Mouse (Mus musculus) urinary bladder, postnatal 25 days (tissue): ENCODE data around the gene Erbb2.

Experiments used
- DNase-seq: peaks from one replicate; pipeline ENCODE4 v3.0.0; 2022; ENCODE audit warnings: low spot score

The Erbb2 gene

DNA sequence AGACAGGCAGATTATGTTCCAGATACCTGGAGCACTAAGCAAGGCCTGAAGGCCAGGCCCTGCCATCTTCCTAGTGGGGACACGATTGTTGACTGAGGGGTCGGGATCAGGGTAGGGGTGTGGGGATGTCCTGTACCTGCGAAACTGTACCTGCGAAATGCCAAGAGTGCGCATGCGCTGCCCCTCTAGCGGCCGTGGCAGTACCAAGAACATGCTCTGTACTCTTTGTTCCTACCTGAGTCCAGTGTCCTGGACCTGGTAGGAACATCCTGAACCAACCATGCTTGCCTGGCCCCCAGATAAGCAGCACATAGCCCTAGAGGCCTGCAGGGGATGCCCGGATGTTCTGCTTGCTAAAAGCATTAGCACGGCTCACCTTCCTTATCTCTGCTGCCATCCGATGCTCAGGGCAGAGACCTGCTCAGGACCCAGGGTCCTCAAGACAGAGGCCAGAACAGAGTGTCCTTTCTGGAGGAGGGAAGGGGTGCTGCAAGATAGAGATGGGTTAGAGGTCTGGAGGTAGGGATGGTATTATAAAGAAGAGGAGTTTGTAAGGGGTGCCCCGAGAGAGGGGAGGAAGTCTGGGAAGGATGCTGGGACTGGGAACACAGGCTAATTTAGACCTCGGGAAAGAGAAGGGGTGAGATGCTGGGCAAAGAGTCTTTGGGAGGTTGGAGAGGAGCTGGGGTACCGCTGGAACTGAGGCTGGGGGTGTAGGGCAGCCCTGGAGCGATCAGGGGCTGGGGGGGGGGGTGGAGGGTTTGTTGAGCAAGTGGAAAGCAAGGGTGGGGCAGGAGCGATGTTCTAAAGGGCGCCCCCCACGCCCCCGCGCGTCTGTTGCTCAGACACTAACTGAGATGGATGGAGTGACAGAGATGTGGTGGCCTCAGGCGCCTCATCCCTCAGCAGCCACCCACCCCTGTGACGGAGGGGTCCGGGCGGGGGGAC, 26.4 kb upstream of the Erbb2 start, which contains the start of gene Pnmt:
Pnmt (plus strand) TSS at position 813 of the 948 bp plus-strand sequence.
- no peak for DNase-seq

DNA sequence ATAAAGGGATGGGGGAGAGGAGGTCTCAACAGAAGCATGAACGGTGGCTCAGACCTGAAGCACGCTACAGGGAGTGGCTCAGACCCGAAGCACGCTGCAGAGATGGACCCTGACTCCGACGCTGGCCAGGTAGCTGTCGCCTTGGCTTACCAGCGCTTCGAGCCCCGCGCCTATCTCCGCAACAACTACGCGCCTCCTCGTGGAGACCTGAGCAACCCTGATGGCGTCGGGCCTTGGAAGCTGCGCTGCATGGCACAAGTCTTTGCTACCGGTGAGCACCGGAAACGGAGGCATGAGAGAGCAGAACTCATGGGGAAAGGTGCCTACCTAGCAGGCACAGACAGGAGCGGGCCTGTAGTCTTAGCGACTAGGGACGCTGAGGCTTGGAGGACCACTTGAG, 25.7 kb upstream of the Erbb2 start:
- no peak for DNase-seq

DNA sequence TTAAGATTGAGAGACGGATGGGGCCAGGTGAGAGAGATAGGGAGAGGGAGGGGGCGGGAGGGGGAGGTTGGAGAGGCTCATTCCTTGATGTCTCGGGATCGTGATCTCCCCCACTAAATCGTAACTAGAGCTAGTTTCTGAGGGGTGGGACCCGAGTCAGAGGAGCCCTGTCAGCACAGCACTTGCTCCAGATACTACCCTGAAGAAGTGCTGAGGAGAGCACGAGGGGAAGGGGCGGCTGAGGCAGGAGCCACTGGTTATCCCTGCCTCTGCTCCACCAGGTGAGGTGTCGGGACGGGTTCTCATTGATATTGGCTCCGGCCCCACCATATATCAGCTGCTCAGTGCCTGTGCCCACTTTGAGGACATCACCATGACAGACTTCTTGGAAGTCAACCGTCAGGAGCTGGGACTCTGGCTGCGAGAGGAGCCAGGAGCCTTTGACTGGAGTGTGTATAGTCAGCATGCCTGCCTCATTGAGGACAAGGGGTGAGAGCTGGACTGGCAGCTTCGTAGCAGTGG, 25.2 kb upstream of the Erbb2 start:
- DNase-seq = no peak

DNA sequence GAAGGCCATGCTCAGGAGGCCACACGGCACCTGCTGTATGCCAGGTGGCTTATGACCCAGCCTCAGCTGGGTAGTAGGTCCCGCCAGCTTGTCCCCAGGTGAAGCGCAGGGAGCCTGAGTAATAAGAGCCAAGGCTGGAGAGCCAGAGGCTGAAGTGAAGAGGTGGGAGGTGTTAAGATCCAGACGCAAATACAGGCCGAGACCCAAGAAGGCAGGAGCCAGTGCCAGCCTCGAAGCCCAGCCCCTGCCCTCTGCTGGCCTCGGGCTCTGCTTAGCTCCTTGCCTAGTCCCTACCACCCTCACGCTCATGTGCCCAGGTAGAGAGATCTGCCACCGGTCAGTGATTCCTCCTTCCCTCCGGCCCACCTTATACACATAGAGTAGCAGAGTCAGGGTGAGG, 24.0 kb upstream of the Erbb2 start:
- no peak for DNase-seq

DNA sequence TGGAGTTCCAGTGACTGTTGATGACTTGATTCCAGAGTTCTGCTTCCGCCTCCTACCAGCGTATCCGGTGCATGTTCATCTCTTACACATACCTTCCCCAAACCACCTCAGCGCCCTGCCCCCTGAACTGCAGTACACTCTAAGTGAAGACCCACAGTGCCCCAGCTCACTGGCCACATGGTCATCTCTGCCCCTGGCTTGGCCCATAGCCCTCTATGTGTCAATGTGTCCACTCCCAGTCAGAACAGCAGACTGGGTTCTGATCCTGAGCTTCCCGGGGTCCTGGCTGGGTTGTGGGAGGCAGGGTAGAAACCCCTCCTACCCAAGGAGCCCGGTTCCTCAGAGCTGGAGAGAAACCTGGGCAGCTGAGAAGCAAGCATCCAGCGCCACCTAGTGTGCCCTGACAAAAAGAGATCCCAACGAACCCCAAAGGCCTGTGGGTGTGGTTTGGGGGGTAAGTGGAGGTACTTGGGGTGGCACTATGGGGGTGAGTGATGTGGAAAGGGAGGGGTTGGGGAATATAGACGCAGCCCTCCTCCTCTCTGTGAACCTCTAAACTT, 23.0 kb upstream of the Erbb2 start:
- DNase-seq = peak; percentile 31

DNA sequence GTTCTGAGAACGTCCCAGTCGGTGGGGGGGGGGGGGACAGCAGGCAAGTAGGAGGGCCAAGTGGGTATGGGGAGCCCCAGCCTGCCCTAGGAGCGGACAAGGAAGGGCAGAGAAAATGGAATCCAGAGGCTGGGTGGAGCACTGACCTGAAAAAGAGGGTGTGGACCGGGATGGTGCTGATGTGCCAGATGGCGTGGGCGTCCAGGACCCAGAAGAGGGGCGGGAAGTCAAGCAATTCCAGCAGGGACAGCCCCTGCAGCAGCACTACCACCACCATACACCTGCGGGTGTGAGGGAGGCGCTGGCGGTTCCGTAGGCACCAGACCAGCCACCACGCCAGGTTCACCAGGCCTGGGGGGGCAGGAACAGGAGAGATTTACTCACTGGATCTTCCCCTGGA, 22.1 kb upstream of the Erbb2 start:
- no peak for DNase-seq

DNA sequence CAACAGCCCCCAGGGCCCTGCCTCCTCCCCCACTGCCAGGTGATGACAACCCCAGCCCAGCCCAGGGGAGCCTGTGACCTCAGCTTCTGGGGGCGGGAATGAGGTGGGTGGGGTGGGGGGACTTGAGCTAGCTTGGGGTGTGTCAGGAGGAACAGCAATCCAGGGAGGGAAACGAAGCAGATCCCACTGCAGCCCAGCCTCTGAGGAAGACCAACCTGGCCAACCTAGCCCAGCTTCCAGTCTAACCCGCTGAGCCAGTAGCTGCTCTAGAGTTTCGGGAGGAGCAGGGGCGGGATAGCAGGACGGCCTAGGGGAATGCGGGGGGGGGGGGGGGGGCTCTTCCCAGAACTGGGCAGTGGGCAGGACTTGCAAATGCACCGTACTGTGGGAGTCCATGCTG, 20.2 kb upstream of the Erbb2 start:
- no peak for DNase-seq

DNA sequence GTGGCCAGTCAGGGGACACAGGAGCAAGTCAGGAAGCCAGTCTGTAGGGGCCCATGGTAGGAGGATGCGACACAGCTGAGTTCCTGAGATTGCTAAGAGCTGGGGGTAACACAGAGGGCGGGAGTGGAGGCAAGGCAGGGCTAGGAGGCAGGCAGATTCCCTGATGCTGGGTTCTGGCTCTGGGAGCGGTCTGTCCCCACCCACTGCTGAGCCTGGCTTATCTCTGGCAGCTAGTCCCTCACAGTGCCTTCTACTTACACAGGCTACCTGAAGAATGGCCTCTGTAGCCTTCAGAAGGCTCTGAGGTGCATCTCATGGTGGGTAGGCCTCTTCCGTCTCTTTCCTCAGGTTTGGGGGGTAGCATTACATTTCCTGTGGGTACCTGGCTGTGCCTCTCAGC, 19.6 kb upstream of the Erbb2 start:
- no peak for DNase-seq

DNA sequence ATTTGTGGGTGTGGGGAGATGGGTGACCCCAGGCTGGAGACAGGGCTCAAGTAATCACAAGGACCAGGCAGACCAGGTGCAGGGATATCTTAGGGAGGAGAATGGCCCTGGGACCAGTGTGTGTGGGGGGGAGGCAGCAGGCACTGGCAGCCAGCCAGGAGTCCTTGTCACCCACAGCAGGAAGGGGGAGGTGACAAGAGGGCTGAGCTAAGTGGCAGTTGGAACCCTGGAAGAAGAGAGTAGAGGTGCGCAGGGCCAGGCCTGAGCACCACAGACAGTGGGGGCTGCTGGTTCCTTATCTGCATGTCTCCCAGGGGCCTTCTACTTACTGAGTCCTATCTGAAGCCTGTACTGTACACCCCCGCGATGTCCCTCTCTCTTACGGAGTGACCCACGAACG, 19.0 kb upstream of the Erbb2 start:
- no peak for DNase-seq

DNA sequence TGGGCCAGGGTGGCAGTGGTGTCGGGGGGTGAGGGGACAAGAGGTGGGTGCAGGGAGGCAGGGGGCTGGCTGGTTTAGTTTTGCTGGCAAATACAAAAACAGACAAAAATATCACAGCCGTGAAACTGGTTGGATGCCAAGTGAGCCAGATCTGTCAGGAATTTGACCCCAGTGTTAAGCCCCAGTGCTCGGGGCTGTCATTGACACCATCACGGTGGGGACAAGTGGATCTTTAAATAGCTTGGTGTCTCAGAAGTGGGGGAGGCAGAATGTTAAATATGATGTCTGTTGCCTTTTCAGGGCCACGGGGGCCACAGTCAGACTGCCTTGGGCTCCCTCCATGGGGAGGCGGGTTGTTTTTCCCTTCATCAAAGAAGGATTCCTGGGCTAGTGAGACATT, 18.0 kb upstream of the Erbb2 start:
- DNase-seq = no peak

DNA sequence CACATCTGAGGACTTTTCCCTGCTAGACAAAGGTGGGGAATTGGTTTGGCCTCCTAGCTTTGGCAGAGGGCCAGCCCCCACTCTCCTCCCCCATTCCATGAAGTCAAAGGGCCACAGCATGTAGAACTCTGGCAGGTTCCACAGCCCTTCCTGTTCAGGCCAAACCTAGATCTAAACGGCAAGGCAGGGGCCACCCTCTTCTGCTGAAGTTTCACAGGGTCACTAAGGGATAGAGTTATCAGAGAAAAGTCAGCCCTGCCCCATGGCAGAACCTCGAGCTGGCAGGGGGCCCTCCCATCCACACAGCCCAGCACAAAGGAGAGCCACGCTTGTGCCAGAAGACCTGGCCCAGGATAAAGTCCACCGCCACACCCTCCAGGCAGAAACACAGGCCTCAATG, 17.2 kb upstream of the Erbb2 start:
- no peak for DNase-seq

DNA sequence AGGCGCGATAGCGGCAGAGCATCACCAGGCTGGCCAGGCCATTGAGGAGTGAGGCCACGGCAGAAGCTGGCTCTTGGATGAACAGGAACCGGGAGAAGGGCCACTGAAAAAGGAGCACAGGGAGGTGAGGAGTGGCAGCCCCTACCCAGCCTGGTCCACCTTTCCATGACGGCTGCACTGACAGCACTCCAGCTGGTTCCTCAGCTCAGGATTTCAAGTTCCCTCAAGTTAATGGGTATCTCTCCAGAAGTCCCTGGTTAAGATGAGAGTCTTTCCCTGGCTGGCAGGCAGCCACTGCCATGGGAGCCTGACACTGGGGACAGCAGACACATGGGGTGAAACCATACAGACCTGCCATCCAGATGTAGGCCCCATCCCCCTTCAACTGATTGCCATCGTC, 14.3 kb upstream of the Erbb2 start:
- DNase-seq = no peak

DNA sequence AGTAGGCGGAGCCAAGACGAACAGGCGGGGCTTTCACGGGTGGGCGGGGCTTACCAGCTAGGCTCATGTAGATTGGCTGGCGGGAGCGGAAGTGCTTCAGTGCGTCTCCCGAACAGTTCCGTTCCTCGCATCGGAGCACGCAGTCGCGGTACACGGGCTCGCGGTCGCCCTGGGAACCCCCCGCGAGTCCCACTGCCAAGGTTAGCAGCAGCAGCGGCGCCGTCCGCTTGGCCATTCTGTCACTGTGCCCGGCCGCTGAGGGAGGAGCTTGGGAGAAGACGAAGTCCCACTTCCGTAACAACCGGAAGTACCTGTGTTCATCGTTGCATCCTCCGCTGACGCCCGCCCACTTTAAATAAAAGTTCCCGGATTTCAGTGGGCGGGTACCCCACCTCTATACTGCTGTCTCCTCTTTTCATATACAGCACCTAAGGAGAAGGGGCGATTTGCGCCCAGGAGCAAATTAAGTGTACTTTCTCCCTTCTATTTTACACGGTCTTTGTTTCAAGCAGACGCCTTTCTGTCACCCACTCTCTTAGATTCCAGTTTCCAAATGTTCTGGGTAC, 12.0 kb upstream of the Erbb2 start, which contains the start of gene Pgap3:
Pgap3 (minus strand) TSS at position 330 of the 566 bp plus-strand sequence.
- DNase-seq = peak; percentile 72

DNA sequence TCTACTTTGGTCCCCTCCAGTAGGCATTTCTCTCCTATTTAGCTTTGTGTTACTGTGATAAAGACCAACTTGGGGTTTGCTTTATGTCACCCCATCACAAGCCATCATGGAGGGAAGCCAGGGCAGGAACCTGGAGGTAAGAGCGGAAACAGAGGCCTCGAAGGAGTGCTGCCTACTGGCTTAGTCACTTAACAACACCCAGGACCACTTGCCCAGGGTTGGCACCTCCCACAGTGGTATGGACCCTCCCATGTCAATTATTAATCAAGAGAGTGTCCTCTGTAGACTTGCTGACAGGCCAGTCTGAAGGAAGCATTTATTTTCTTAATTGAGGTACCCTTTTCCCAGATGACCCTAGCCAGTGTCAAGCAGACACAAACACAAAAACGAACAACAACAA, 11.5 kb upstream of the Erbb2 start:
- no peak for DNase-seq

DNA sequence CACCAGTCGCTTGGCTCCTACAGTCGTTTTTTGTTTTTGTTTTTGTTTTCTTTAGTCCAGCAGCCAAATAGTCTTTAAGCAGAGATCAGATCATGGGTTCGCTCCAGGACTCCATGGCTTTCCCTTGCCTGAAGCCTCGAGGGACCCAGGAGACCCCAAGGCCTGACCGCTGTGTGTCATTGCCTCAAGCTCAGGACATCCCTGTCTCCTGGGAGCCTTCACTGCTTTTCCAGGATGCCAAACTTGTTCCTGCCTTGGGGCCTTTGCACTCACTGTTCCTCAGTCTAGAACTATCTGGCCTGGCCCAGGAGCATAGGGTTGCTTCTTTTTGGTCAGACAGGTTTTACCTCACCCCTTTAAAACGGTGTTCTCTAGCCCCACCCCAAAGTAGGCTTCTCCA, 5.6 kb upstream of the Erbb2 start:
- no peak for DNase-seq

DNA sequence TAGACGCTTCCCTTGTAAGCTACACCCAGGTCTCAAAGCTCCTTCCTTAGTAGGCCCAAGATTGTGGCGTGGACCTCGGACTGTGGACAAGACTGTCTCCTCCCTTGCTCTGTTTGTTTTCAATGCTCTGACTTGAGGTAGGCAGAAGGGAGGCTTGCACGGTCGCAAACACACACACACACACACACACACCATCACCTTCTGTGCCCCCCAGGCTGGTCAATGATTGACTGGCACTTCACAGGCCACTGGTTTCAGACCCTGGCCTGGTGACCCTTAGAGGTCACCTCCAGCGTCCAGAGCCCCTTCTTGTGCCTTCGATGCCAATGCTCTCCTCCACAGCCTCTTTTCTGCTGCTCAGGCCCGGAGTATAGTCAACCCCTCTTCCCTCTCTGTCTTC, 3.4 kb upstream of the Erbb2 start:
- no peak for DNase-seq

DNA sequence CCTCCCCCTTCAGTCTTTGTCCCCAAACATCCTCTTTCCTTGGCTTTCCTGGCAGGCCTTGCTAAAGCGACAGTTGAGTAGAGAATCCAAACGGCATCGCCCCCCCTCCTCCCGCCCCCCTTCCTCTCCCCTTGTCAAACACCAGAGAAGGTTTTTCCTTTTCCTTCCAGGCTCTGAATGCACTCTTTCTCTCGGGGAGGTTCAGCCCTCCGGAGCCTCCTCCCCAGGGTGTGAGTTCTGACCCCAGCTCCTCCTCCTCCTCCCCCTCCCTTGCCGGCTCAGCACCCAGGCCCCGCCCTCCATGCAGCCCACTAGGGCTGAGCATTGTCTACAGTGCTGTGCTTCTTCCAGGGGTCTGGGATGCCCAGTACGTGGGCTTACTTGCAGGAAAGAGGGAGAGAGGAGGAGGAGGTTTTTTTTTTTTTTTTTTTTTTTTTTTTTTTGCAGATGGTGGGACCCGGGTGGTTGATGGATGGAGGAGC, 2.9 kb upstream of the Erbb2 start:
- DNase-seq = no peak

DNA sequence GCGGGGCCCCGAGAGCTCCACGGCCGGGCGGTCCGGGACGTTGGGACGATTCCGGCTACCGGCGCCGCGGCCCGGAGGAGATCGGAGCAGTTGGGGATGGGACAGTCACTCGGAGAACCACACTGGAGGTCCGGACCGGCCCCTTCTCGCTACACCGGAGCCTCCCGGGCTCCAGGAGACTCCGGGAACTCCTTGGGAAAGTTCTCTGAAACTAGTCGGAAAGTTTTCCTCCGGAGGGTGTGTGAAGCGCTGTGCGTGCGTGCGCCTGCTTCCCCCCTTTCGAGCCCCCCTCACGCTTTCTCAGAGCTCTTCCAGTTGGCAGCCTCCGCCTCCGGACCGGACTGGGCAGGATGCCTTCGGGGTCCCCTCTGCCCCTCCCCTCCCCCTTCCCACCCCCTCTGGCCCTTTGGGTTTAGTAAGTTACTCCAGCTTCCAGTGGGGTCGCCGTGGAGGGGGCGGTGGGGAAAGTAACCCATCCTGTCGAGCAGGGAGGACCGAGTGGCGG, 579 bp downstream of the Erbb2 start:
- peak; percentile 46 for DNase-seq

DNA sequence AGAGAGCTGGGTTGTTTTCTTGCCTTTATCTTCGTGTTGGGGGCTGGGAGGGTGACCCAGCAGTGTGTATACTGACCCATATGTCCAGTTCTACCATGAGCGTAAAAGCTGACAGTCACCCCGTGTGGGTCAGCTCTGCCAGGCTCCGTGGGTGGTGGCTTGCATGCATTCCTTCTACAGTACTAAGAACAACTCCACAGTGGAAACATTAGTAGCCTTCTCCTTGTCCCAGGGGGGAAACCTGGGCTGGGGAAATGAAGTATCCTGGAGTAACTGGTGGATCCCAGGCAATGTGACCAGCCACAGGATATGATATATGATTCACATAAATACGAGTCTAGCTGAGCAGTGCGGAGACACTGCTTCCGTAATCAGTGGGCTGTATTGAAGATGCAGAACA, 1.5 kb downstream of the Erbb2 start:
- DNase-seq = no peak

DNA sequence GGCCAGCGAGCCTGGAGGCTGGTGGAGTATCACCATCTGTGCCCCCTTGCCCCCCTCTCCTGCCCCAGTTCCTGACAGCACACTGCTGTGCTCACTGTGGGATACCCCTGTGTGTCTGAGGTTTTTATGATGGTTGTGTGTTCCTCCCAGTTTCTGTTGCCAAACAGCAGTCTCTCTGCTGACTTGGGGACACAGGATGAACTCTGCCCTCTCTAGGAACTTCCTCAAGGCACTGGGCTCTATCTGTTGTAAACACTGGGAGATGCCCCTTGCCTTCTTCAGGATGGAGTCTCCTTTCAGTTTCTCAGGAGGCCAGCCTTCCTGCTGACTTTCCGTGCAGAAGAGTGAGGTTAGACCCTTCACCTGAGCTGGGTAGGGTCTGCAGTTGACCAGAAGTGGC, 1.9 kb downstream of the Erbb2 start:
- DNase-seq = no peak

DNA sequence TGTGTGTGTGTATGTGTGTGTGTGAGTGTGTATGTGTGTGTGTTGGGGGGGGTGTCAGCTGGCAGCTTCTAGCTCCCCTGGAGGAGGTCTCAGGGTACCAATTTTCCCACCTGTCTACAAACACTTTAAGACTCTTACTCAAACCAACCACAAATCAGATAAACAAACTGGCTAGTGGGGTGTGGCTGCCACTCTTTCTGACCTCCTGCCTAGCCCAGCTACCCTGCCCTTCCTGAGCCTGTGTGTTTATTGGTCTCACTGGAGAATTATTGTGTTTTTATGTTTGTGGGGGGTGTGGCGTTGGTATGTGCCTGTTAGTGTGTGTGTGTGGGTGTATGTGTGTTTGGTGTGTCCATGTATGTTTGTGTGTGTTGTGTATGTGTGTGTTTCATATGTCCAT, 4.8 kb downstream of the Erbb2 start:
- DNase-seq = no peak

DNA sequence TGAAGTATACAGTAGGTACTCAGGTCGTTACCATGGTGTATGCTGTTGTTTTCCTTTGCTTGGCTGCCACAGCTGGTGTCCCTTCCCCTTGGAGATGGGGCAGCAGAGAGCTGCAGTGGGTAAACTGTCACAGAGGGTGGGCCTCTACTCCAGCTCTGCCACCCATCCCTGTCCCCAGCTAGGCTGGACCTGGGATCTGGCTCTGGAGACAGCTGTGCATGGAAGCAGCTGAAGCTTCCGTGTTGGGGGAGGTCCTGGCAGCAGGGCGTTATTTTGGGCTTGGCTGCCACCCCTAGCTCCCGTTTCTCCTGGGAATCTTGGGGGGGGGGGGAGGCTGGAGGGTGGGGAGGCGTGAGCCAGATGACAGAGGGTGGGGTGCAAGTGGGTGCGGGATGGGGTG, 6.0 kb downstream of the Erbb2 start:
- no peak for DNase-seq
